Mouse (Mus musculus): ENCODE measurements around the gene Ncor1. TPM values are rescaled to one million over a fixed set of nuclear protein-coding genes. Genes with fewer than 3 reads are reported as not detected.
A peak's percentile ranks its signal among the peaks of the same experiment; 100 is the strongest.

Gene Ncor1
- polyA plus RNA-seq, 1 experiment from 2014 or later = 156 TPM

GRCm38 (mm10) chr11:62455193-62455592, 3.1 kb downstream of the Ncor1 start:
- Histone ChIP-seq H3K36me3 (ENCODE audit: control insufficient read depth, insufficient read depth, low read length) (no peaks in the 10 kb centered on the region), H3K9ac (ENCODE audit: low read depth, low read length) (no peak overlapping the region), H3K4me3 (ENCODE audit: low read depth, low read length) (no peak overlapping the region), H3K9me3 (replicated peaks; ENCODE audit: control insufficient read depth, low read length, poor library complexity, severe bottlenecking) (no peaks in the 10 kb centered on the region), H3K27me3 (ENCODE audit: control insufficient read depth, insufficient read depth, low read depth, low read length) (no peaks in the 10 kb centered on the region), H3K4me2 (ENCODE audit: low read length) (peak overlapping the region; percentile 78), H3K4me1 (ENCODE audit: control insufficient read depth, insufficient read depth, low read length) (peaks cover 23% of the 10 kb centered on the region), H3K27ac (ENCODE audit: low read length) (no peak overlapping the region)
- WGBS = 71% methylated on average over 1 of the region's 1 CpGs
- no peak for ATAC-seq

- no peak overlapping the region for H3K27ac ChIP-seq (ENCODE audit: low read length)
- no peak overlapping the region for H3K9ac ChIP-seq (ENCODE audit: low read depth, low read length)
- ATAC-seq = no peak
- 93% methylated on average over 6 of the region's 6 CpGs for WGBS
- no peaks in the 10 kb centered on the region for H3K27me3 ChIP-seq (ENCODE audit: control insufficient read depth, insufficient read depth, low read depth, low read length)
- H3K4me2 ChIP-seq (ENCODE audit: low read length) = no peak overlapping the region
- no peak overlapping the region for H3K4me3 ChIP-seq (ENCODE audit: low read depth, low read length)
- H3K36me3 ChIP-seq (ENCODE audit: control insufficient read depth, insufficient read depth, low read length) = no peaks in the 10 kb centered on the region
- 0 out of 2 replicates have a peak, but pooled peaks cover 6% of the 10 kb centered on the region for H3K4me1 ChIP-seq (ENCODE audit: control insufficient read depth, insufficient read depth, low read length)
- no peaks in the 10 kb centered on the region for H3K9me3 ChIP-seq (replicated peaks; ENCODE audit: control insufficient read depth, low read length, poor library complexity, severe bottlenecking)
These were observed 9.4 kb downstream of the Ncor1 start for GRCm38 (mm10) chr11:62448971-62449370.

GRCm38 (mm10) chr11:62445799-62446198, 12.5 kb downstream of the Ncor1 start:
- Histone ChIP-seq H3K27me3 (ENCODE audit: control insufficient read depth, insufficient read depth, low read depth, low read length) (no peaks in the 10 kb centered on the region), H3K36me3 (ENCODE audit: control insufficient read depth, insufficient read depth, low read length) (no peaks in the 10 kb centered on the region)
- WGBS = 98% methylated on average over 3 of the region's 3 CpGs

GRCm38 (mm10) chr11:62440670-62441315, 17.5 kb downstream of the Ncor1 start:
- Histone ChIP-seq H3K4me3 (ENCODE audit: low read depth, low read length) (no peak overlapping the region), H3K27ac (ENCODE audit: low read length) (no peak overlapping the region), H3K36me3 (ENCODE audit: control insufficient read depth, insufficient read depth, low read length) (peaks cover 3% of the 10 kb centered on the region; the same call in 1 of the 2 replicates), H3K4me2 (ENCODE audit: low read length) (no peak overlapping the region), H3K9me3 (replicated peaks; ENCODE audit: control insufficient read depth, low read length, poor library complexity, severe bottlenecking) (no peaks in the 10 kb centered on the region), H3K4me1 (ENCODE audit: control insufficient read depth, insufficient read depth, low read length) (no peaks in the 10 kb centered on the region), H3K9ac (ENCODE audit: low read depth, low read length) (no peak overlapping the region), H3K27me3 (ENCODE audit: control insufficient read depth, insufficient read depth, low read depth, low read length) (no peaks in the 10 kb centered on the region)
- WGBS = 96% methylated on average over 9 of the region's 9 CpGs
- no peak for ATAC-seq

More at GRCm38 (mm10) chr11:62445799-62446198, 12.5 kb downstream of the Ncor1 start:
- Histone ChIP-seq H3K27ac (ENCODE audit: low read length) (no peak overlapping the region), H3K4me2 (ENCODE audit: low read length) (no peak overlapping the region), H3K4me3 (ENCODE audit: low read depth, low read length) (no peak overlapping the region), H3K9me3 (replicated peaks; ENCODE audit: control insufficient read depth, low read length, poor library complexity, severe bottlenecking) (no peaks in the 10 kb centered on the region), H3K4me1 (ENCODE audit: control insufficient read depth, insufficient read depth, low read length) (no peaks in the 10 kb centered on the region), H3K9ac (ENCODE audit: low read depth, low read length) (no peak overlapping the region)
- ATAC-seq = no peak

- Histone ChIP-seq H3K27ac (ENCODE audit: low read length) (no peak overlapping the region), H3K4me2 (ENCODE audit: low read length) (no peak overlapping the region), H3K9me3 (replicated peaks; ENCODE audit: control insufficient read depth, low read length, poor library complexity, severe bottlenecking) (no peaks in the 10 kb centered on the region), H3K9ac (ENCODE audit: low read depth, low read length) (no peak overlapping the region), H3K4me1 (ENCODE audit: control insufficient read depth, insufficient read depth, low read length) (no peaks in the 10 kb centered on the region), H3K27me3 (ENCODE audit: control insufficient read depth, insufficient read depth, low read depth, low read length) (no peaks in the 10 kb centered on the region), H3K36me3 (ENCODE audit: control insufficient read depth, insufficient read depth, low read length) (peaks cover 6% of the 10 kb centered on the region; the same call in 1 of the 2 replicates), H3K4me3 (ENCODE audit: low read depth, low read length) (no peak overlapping the region)
- ATAC-seq = no peak
- 100% methylated on average over 2 of the region's 2 CpGs for WGBS
These were observed 26.1 kb downstream of the Ncor1 start for GRCm38 (mm10) chr11:62432211-62432610.

- Histone ChIP-seq H3K9ac (ENCODE audit: low read depth, low read length) (no peak overlapping the region), H3K9me3 (replicated peaks; ENCODE audit: control insufficient read depth, low read length, poor library complexity, severe bottlenecking) (no peaks in the 10 kb centered on the region), H3K27me3 (ENCODE audit: control insufficient read depth, insufficient read depth, low read depth, low read length) (no peaks in the 10 kb centered on the region), H3K27ac (ENCODE audit: low read length) (no peak overlapping the region), H3K4me1 (ENCODE audit: control insufficient read depth, insufficient read depth, low read length) (no peaks in the 10 kb centered on the region), H3K4me3 (ENCODE audit: low read depth, low read length) (no peak overlapping the region), H3K4me2 (ENCODE audit: low read length) (no peak overlapping the region), H3K36me3 (ENCODE audit: control insufficient read depth, insufficient read depth, low read length) (peaks cover 9% of the 10 kb centered on the region; the same call in 1 of the 2 replicates)
- 84% methylated on average over 2 of the region's 3 CpGs for WGBS
- no peak for ATAC-seq
These were observed 31.2 kb downstream of the Ncor1 start for GRCm38 (mm10) chr11:62427105-62427504.

- Histone ChIP-seq H3K27me3 (ENCODE audit: control insufficient read depth, insufficient read depth, low read depth, low read length) (no peaks in the 10 kb centered on the region), H3K4me3 (ENCODE audit: low read depth, low read length) (no peak overlapping the region), H3K9me3 (replicated peaks; ENCODE audit: control insufficient read depth, low read length, poor library complexity, severe bottlenecking) (no peaks in the 10 kb centered on the region), H3K4me2 (ENCODE audit: low read length) (no peak overlapping the region), H3K4me1 (ENCODE audit: control insufficient read depth, insufficient read depth, low read length) (no peaks in the 10 kb centered on the region), H3K36me3 (ENCODE audit: control insufficient read depth, insufficient read depth, low read length) (peaks cover 12% of the 10 kb centered on the region; the same call in 1 of the 2 replicates), H3K27ac (ENCODE audit: low read length) (no peak overlapping the region), H3K9ac (ENCODE audit: low read depth, low read length) (no peak overlapping the region)
- whole genome bisulfite sequencing = 84% methylated on average over 5 of the region's 5 CpGs
- no peak for ATAC-seq
These were observed 32.1 kb downstream of the Ncor1 start for GRCm38 (mm10) chr11:62426266-62426665.

GRCm38 (mm10) chr11:62424525-62424924, 33.8 kb downstream of the Ncor1 start:
- H3K27ac ChIP-seq (ENCODE audit: low read length) = no peak overlapping the region
- WGBS = 78% methylated on average over 2 of the region's 2 CpGs

GRCm38 (mm10) chr11:62415026-62415425, 43.3 kb downstream of the Ncor1 start:
- Histone ChIP-seq H3K9me3 (replicated peaks; ENCODE audit: control insufficient read depth, low read length, poor library complexity, severe bottlenecking) (no peaks in the 10 kb centered on the region), H3K4me1 (ENCODE audit: control insufficient read depth, insufficient read depth, low read length) (no peaks in the 10 kb centered on the region), H3K4me3 (ENCODE audit: low read depth, low read length) (no peak overlapping the region), H3K27ac (ENCODE audit: low read length) (no peak overlapping the region), H3K27me3 (ENCODE audit: control insufficient read depth, insufficient read depth, low read depth, low read length) (no peaks in the 10 kb centered on the region), H3K4me2 (ENCODE audit: low read length) (no peak overlapping the region), H3K9ac (ENCODE audit: low read depth, low read length) (no peak overlapping the region), H3K36me3 (ENCODE audit: control insufficient read depth, insufficient read depth, low read length) (peaks cover 7% of the 10 kb centered on the region)
- ATAC-seq = no peak
- 94% methylated on average over 4 of the region's 4 CpGs for WGBS

More at GRCm38 (mm10) chr11:62424525-62424924, 33.8 kb downstream of the Ncor1 start:
- Histone ChIP-seq H3K9me3 (replicated peaks; ENCODE audit: control insufficient read depth, low read length, poor library complexity, severe bottlenecking) (no peaks in the 10 kb centered on the region), H3K4me3 (ENCODE audit: low read depth, low read length) (no peak overlapping the region), H3K36me3 (ENCODE audit: control insufficient read depth, insufficient read depth, low read length) (peaks cover 10% of the 10 kb centered on the region; the same call in 1 of the 2 replicates), H3K4me2 (ENCODE audit: low read length) (no peak overlapping the region), H3K9ac (ENCODE audit: low read depth, low read length) (no peak overlapping the region), H3K4me1 (ENCODE audit: control insufficient read depth, insufficient read depth, low read length) (no peaks in the 10 kb centered on the region), H3K27me3 (ENCODE audit: control insufficient read depth, insufficient read depth, low read depth, low read length) (no peaks in the 10 kb centered on the region)
- no peak for ATAC-seq
